Mouse (Mus musculus) kidney, postnatal 14 days (tissue): ENCODE results near the gene Map4k2.

ENCODE experiments used
- DNase-seq: peaks from one replicate; pipeline ENCODE4 v3.0.0; 2022; ENCODE audit warnings: mixed read lengths

Map4k2 gene

GRCm38 (mm10) chr19:6318145-6318544 is 22.8 kb upstream of the Map4k2 start:
- DNase-seq: no peak

GRCm38 (mm10) chr19:6321358-6321757 is 19.6 kb upstream of the Map4k2 start:
- DNase-seq: no peak

- DNase-seq: no peak
Measured at GRCm38 (mm10) chr19:6321786-6322621, 18.9 kb upstream of the Map4k2 start.

- no peak for DNase-seq
Measured at GRCm38 (mm10) chr19:6324751-6325150, 16.2 kb upstream of the Map4k2 start.

- no peak for DNase-seq
Measured at GRCm38 (mm10) chr19:6331178-6331577, 9.8 kb upstream of the Map4k2 start.

- peak; percentile 54 for DNase-seq
Measured at GRCm38 (mm10) chr19:6331719-6332516, 9.0 kb upstream of the Map4k2 start.

- no peak for DNase-seq
Measured at GRCm38 (mm10) chr19:6333761-6334595, 7.0 kb upstream of the Map4k2 start.

GRCm38 (mm10) chr19:6334673-6335457 is 6.1 kb upstream of the Map4k2 start, which contains the start of gene Men1:
Gene Men1, plus strand, starts transcription at chr19:6334979.
- DNase-seq: peak; percentile 97

GRCm38 (mm10) chr19:6335458-6335827 is 5.5 kb upstream of the Map4k2 start:
- DNase-seq: peak; percentile 36

- DNase-seq: no peak
Measured at GRCm38 (mm10) chr19:6336920-6337319, 4.0 kb upstream of the Map4k2 start.

GRCm38 (mm10) chr19:6338171-6338570 is 2.8 kb upstream of the Map4k2 start:
- no peak for DNase-seq

GRCm38 (mm10) chr19:6338716-6339115 is 2.2 kb upstream of the Map4k2 start:
- no peak for DNase-seq

GRCm38 (mm10) chr19:6339191-6339590 is 1.7 kb upstream of the Map4k2 start:
- no peak for DNase-seq

- DNase-seq: peak; percentile 85
Measured at GRCm38 (mm10) chr19:6339890-6340504, 938 bp upstream of the Map4k2 start.

- DNase-seq: no peak
Measured at GRCm38 (mm10) chr19:6341453-6342077, 630 bp downstream of the Map4k2 start.

- peak; percentile 35 for DNase-seq
Measured at GRCm38 (mm10) chr19:6342276-6342933, 1.5 kb downstream of the Map4k2 start.

GRCm38 (mm10) chr19:6343066-6343925 is 2.4 kb downstream of the Map4k2 start:
- no peak for DNase-seq

GRCm38 (mm10) chr19:6343996-6344395 is 3.1 kb downstream of the Map4k2 start:
- no peak for DNase-seq

- no peak for DNase-seq
Measured at GRCm38 (mm10) chr19:6346023-6346422, 5.1 kb downstream of the Map4k2 start.

- no peak for DNase-seq
Measured at GRCm38 (mm10) chr19:6346661-6347060, 5.7 kb downstream of the Map4k2 start.
